Mouse (Mus musculus) ES-E14 (cell line): Measurements from ENCODE around the gene Tbc1d16. TPM values are rescaled to one million over a fixed set of nuclear protein-coding genes. Genes with fewer than 3 reads are reported as not detected.

Experiments
- DNase-seq: peaks from one replicate; pipeline ENCODE4 v3.0.0-alpha.2; 2013; ENCODE audit warnings: low read depth, low spot score
- H3K27ac ChIP-seq: 2 replicates; pipeline ENCODE4 v1.5.1; 2012; ENCODE audit warnings: low read depth, mild to moderate bottlenecking, low read length, moderate library complexity, mixed read lengths; ENCODE audit not compliant: poor library complexity, insufficient read depth, severe bottlenecking
- H3K36me3 ChIP-seq: 2 replicates; pipeline ENCODE4 v1.6.1; 2012; ENCODE audit warnings: mild to moderate bottlenecking, low read length, moderate library complexity, mixed read lengths; ENCODE audit not compliant: control insufficient read depth, poor library complexity, insufficient read depth, severe bottlenecking
- H3K4me1 ChIP-seq, 2 experiments: fragments of 150-350 bp in 1 of 2; sonication (generic) in 1 of 2; 2 replicates each; pipeline ENCODE4 v1.6.1; 2012; ENCODE audit warnings: low read length in 2 of 2, mild to moderate bottlenecking in 1 of 2, mixed read lengths in 1 of 2; ENCODE audit not compliant: control insufficient read depth in 2 of 2, insufficient read depth in 2 of 2, poor library complexity in 1 of 2
- H3K4me3 ChIP-seq, 2 experiments: fragments of 150-350 bp in 1 of 2; sonication (generic) in 1 of 2; 2 replicates each; pipeline ENCODE4 v1.5.1; 2012; ENCODE audit warnings: low read length in 2 of 2, low read depth in 1 of 2, mild to moderate bottlenecking in 1 of 2, mixed read lengths in 1 of 2; ENCODE audit not compliant: insufficient read depth in 1 of 2, poor library complexity in 1 of 2, severe bottlenecking in 1 of 2
- H3K9ac ChIP-seq: 2 replicates; pipeline ENCODE4 v1.6.1; 2012; ENCODE audit warnings: low read depth, mild to moderate bottlenecking, low read length, mixed read lengths; ENCODE audit not compliant: poor library complexity, insufficient read depth, severe bottlenecking
- H3K9me3 ChIP-seq: fragments of 150-350 bp; sonication (generic); 2 replicates; pipeline ENCODE4 v1.6.1; 2012; ENCODE audit warnings: low read depth, mild to moderate bottlenecking, low read length; ENCODE audit not compliant: control insufficient read depth, insufficient read depth
- CHD2 ChIP-seq: IDR thresholded peaks from 2 replicates; pipeline ENCODE4 v1.6.1; 2014; ENCODE audit warnings: mild to moderate bottlenecking, low read depth, low read length, inconsistent platforms
- HCFC1 ChIP-seq: IDR thresholded peaks from 2 replicates; pipeline ENCODE4 v1.6.1; 2012; ENCODE audit warnings: low read length, inconsistent platforms, borderline replicate concordance; ENCODE audit not compliant: insufficient read depth
- MAFK ChIP-seq: IDR thresholded peaks from 2 replicates; pipeline ENCODE4 v1.6.1; 2014; ENCODE audit warnings: mild to moderate bottlenecking, low read depth, low read length, inconsistent platforms; ENCODE audit not compliant: insufficient read depth
- ZC3H11A ChIP-seq: IDR thresholded peaks from 2 replicates; pipeline ENCODE4 v1.6.1; 2012; ENCODE audit warnings: low read depth, mild to moderate bottlenecking, inconsistent platforms, low read length, borderline replicate concordance
- ZNF384 ChIP-seq: IDR thresholded peaks from 2 replicates; pipeline ENCODE4 v1.6.1; 2012; ENCODE audit warnings: low read depth, low read length, inconsistent platforms
- in situ Hi-C, 2 experiments: fragments of 600-800 bp; cut with MboI; formaldehyde crosslinking; loops; one replicate each; pipeline ENCODE4 v1.15.1; 2025; ENCODE audit warnings: low sequenced_read_pairs in 2 of 2, inconsistent platforms in 1 of 2; ENCODE audit not compliant: unreplicated experiment in 2 of 2
- total RNA-seq: library from RNA; depleted of rRNA; stranded (reverse); fragments of 300-350 nt; gene quantifications from 2 replicates; pipeline ENCODE4 v1.2.3, GENCODE M21; 2012

Gene Tbc1d16
- total RNA-seq, 1 experiment, result 6.3 TPM

DNA sequence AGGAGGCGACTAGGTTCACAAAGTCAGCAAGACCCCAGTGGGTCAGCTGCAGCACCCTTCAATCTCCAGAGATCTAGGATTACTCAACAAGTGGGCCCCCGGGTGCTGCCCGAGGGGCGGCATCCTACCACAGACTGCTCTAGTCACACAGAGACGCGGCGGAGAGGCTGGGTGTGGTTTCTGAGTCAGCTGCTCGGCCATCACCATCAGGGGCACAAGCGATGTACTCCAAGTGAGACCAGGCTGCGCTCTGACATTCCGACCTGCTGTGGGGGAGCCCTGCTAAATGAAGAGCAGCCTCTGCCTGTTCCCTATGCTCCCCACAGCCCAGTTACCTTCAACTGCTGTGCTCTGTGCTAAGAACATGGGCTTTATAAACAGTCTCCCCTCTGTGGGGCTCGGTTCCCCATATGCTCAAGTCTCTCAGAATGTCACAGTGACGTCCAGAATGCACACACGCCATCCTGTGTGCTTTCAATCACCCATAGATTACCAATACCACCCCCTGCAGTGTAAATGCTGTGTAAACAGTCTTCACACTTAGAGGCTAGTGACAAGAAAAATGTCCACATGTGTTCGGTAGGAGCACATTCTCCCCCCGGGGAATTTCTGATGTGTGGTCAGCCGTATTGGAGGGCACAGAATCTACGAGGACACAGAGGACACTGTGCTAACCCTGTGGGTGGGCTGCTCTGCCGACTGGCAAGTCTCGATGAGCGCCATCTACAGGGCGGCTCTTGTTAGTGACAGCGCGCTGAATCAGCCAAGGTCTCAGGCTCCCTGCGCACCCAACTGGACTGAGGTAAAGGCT is 41.1 kb downstream of the Tbc1d16 start:
- Histone ChIP-seq H3K4me3 (no peak overlapping the region), H3K27ac (no peak overlapping the region), H3K9me3 (no peaks in the 10 kb centered on the region), H3K9ac (no peak overlapping the region), H3K4me1 (peaks cover 10 to 26% of the 10 kb centered on the region in 2 experiments), H3K36me3 (no peaks in the 10 kb centered on the region)
- in situ Hi-C loops, result no loop called here
- TF ChIP-seq ZC3H11A, result no peak
- no peak for TF ChIP-seq HCFC1
- TF ChIP-seq CHD2, result no peak
- no peak for TF ChIP-seq ZNF384
- TF ChIP-seq MAFK, result no peak
- DNase-seq, result peak; percentile 51

DNA sequence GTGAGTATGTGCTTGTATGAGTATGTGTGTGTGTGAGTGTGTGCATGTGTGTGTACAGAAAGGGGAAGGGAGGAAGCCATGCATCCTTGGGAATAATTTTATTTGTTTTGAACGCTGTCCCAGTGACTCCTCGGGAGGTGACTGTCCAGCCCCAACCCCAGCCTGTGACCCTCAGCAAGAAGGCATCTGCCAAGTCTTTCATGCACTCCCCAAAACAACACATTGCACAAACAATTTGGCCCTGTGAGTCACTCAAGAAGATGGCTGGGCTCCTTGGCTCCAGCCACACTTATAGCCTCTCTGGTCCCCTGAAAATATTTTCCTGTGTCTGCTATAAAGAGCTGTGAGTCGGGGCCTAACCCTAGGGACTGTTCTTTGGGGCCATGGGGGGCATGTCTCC is 41.9 kb downstream of the Tbc1d16 start:
- in situ Hi-C loops, result no loop called here
- H3K9ac ChIP-seq, result no peak overlapping the region
- H3K9me3 ChIP-seq, result no peaks in the 10 kb centered on the region
- H3K36me3 ChIP-seq, result no peaks in the 10 kb centered on the region
- DNase-seq, result no peak
- H3K27ac ChIP-seq, result no peak overlapping the region
- peaks cover 10 to 26% of the 10 kb centered on the region in 2 experiments for H3K4me1 ChIP-seq
- no peak overlapping the region for H3K4me3 ChIP-seq
- TF ChIP-seq MAFK (no peak), ZC3H11A (no peak), CHD2 (no peak), ZNF384 (no peak), HCFC1 (no peak)

DNA sequence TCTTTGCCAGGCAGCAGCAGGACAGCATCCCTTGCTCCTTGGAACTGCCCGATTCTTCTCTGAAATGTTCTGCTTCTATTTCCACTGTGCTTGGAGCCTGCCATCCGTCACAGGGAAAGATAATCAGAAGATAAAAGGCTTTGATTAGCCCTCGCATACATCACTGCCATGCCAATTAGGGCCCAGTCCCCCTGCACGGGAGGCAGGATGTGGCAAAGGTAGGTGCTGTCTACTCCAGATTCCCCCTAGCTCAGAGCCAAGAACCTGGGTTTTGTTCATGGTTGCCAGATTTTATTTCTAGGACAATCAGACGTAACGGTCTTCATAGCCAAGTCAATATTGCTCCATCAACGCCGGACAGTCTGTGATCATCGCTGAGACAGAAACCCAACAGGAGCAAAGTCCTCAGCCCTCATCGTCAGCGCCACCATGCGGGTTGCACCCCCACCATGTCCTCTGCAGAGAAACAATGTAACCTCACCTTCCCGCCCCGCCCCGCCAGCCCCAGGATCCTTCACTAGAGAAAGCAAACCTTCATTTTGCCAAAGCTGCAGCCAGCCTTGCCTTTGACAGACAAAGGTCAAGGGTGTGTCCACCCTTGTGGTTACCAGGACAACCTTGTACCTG is 44.5 kb downstream of the Tbc1d16 start:
- H3K4me1 ChIP-seq, result peaks cover 10 to 22% of the 10 kb centered on the region in 2 experiments
- TF ChIP-seq CHD2 (no peak), MAFK (no peak), ZC3H11A (no peak), HCFC1 (no peak), ZNF384 (no peak)
- DNase-seq, result peak; percentile 39

DNA sequence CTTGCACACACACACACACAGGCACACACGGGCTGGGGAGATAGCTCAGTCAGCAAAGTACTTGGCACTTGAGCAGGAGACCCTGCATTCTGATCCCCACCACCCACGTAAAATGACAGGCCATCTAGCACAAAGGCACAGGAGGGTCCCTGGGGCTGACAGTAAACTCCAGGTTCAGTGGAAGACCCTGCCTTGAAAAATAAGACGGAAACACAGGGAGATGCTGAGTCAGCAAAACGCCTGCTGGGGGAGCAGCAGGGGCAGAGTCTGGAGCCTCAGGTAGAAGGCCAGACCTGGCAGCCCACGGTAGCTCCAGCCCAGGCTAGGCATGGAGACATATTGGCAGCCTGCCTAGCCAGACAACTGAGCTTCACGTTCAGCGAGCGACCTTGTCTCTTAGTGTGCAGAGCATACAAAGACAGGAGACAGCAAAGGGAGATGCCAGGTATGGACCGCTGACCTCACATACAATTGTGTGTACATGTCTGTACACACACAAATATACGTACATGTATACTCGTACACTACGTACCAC is 46.4 kb downstream of the Tbc1d16 start:
- no peak for DNase-seq
- Histone ChIP-seq H3K9me3 (no peaks in the 10 kb centered on the region), H3K9ac (no peak overlapping the region), H3K4me1 (peaks cover 4 to 14% of the 10 kb centered on the region in 2 experiments; a peak in 3 of 4 replicates), H3K36me3 (no peaks in the 10 kb centered on the region), H3K4me3 (no peak overlapping the region), H3K27ac (no peak overlapping the region)
- in situ Hi-C loops, result no loop called here
- TF ChIP-seq HCFC1 (no peak), ZNF384 (no peak), CHD2 (no peak), MAFK (peak; percentile 97), ZC3H11A (no peak)

More for the DNA sequence above, 44.5 kb downstream of the Tbc1d16 start:
- no peak overlapping the region for H3K9ac ChIP-seq
- H3K36me3 ChIP-seq, result no peaks in the 10 kb centered on the region
- no peak overlapping the region for H3K27ac ChIP-seq
- no peaks in the 10 kb centered on the region for H3K9me3 ChIP-seq
- in situ Hi-C loops, result no loop called here
- no peak overlapping the region for H3K4me3 ChIP-seq
